Mouse (Mus musculus) ovary, postnatal 36 days (tissue): ENCODE results near the gene Gpatch3.

ENCODE experiments used
- DNase-seq: peaks from one replicate; pipeline ENCODE4 v3.0.0; 2022; ENCODE audit warnings: low spot score, mixed read lengths

Gpatch3 gene

GRCm38 (mm10) chr4:133619473-133620136, 45.1 kb downstream of the Gpatch3 start:
- no peak for DNase-seq

DNA sequence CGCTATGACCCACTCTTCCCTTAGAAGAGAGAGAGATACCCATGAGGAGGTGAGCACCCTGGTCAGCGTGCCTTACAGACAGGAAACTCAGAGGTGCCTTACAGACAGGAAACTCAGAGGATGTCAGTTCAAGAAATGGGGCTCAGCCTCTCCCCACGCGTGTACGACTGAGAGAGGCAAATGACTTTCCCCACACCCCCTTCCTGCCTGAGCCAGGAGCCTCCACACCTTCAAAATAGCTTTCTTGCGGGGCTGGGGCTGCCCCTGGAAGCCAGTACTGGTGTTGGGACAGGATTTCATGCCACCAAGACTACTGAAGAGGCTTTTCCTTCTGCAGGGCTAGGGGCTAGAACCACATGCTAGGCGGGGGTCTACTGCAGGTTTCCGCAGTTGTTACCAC, 46.1 kb downstream of the Gpatch3 start:
- DNase-seq: no peak

DNA sequence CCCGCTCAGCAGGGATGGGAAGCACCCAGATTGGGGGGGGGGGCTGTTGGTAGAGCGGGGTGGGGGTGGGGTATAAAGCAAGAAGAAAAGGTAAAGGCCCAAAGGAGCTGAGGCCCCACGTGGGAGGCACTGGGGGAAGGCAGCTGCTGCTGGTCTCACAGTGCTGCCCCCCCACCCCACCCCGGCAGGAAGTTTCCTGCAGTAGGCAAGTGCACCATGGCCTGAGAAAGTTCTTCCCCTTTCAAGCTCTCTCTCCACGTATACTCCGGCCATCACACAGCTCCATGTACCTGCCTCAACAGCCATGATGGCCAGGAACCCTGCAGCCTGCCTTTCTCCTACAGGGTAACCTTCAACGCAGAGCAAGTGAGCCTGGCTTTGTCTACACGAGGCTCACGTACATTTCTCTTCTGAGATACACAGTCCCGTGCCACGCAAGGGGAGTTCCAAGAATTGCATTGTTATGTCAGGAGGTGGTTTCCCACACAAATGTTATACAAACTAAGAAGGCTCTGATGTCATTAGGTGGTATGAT, 47.7 kb downstream of the Gpatch3 start:
- DNase-seq: no peak

- DNase-seq: no peak
Observed at GRCm38 (mm10) chr4:133624830-133625229, 50.3 kb downstream of the Gpatch3 start.

- DNase-seq: no peak
Observed at GRCm38 (mm10) chr4:133625621-133626071, 51.1 kb downstream of the Gpatch3 start.

DNA sequence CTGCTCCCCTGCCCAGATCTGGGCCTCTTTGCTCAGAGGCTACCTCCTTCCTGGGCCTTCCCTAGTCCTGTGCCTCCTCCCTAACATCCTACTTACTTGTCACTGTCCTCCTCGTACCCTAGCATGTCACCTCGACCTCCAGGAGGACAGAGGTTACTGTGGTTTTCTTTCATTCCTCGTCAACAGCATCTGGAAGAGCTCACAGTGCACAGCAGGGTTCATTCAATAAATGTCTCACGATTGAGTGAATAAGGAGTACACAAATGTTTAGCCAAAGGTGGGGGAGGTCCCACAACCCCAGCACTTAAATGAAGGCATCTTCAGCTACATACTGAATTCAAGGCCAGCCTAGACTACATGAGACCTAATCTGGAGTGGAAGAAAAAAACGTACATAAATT, 51.7 kb downstream of the Gpatch3 start:
- DNase-seq: no peak

DNA sequence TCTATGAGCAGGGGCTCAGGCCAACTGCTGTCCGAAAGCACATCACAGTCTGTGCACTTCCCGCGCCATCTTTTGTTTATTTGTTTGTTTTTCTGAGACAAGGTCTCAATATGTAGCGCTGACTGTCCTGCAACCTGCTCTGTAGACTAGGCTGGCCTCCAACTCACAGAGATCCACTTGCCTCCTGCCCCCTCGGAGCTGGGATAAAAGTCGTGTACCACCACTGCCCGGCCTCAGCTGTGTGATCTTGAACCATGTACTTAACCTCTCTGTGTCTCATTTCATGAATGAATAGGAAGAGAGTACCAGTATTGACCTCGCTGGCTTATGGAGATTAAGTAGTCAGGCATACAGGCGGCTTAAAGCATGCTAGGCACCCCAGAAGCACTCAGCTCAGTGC, 52.1 kb downstream of the Gpatch3 start:
- no peak for DNase-seq

DNA sequence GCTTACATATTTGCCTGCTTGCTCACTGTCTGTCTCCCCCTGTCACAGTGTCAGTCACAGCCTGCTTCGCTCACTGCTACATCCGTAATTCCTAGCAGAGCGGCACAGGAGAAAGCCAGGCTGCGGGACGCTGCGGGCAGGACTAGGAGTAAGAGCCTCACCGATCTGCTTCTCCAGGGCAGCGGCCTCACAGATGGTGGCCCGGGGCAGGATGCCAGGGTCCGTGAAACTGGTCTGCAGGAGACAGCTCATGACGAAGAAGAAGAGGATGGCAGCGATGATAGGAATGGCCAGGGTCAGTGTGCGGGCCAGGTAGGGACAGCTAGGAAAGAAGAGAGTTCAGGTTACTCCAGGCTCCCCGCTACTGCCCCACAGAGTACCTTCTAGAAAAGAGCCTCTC, 52.5 kb downstream of the Gpatch3 start:
- no peak for DNase-seq

DNA sequence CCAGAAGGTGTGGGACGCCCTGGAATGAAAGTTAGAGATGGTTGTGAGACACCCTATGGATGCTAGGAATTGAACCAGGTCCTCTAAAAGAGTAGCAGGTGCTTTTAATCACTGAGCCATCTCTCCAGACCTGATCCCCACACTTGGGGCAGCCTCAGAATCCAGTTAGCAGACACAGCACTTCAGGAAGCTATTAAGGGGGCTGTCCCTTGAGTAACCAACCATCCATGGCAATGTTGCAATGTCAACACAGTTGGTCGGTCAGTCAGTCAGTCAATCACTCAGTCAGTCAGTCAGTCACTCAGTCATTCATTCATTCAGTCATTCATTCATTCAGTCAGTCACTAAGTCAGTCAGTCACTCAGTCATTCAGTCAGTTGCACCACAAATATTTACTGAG, 54.0 kb downstream of the Gpatch3 start:
- DNase-seq: no peak

GRCm38 (mm10) chr4:133629191-133629590, 54.6 kb downstream of the Gpatch3 start:
- DNase-seq: no peak

DNA sequence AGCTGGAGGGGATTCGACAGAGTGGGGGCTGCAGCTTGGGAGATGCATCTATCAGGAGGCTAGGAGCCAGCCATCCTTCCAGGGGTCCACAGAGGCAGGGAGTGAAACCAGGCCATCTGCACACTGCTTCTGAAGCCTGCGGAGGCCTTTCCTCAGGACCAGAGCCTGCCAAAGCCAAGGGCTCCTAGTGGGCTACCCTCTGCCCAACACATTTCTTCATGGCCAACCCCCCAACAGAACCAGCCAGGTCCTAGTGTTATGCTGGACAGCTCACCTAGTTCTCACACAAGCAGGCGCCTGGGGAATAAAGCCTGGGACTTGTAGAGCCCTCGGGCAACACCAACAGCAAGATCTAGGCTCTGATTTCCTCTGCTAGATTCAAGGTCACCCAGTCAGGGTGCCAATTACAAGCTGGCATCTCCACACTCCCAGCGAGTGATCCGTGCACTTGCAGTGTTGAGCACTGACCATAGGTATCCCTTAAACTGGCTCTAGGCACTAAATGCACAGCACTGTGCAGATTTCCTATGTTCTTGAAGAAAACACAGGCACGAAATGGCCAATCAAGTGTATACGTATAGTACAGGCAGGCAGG, 55.9 kb downstream of the Gpatch3 start:
- no peak for DNase-seq

DNA sequence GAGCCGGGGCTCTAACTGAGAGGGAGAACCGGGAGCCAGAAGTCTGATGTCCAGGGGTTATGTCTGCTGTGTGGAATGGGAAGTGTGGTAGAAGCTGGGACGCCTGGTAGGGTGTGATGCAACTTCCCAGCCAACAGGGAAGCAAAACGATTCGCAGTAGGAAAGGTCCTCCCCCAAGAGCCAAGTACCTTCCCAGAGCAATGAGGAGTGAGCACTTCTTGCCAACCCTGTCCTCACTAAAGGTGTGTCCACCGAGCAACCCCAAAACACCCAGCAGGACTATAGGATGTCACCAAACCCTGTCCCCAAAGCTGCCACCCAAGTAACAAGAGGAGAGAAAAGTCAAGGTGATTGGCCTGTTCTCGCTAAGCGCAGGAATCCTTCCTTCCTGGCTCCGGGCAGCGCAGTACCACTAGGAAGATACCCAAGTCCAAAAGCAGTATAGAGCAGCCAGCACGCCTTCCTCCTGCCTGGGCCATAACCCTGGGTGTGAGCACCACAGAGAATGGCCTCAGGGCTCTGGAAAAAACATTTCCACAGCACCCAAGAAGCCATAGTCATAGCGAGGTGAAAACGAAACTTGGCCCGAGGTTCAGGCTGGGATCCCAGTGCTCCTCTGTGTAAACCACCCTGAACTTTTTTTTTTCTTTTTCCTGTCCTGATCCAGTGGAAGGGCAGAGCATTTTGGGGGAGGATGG, 56.7 kb downstream of the Gpatch3 start:
- no peak for DNase-seq

GRCm38 (mm10) chr4:133631769-133632411, 57.3 kb downstream of the Gpatch3 start:
- no peak for DNase-seq

- DNase-seq: no peak
Observed at GRCm38 (mm10) chr4:133632483-133633327, 58.2 kb downstream of the Gpatch3 start.

DNA sequence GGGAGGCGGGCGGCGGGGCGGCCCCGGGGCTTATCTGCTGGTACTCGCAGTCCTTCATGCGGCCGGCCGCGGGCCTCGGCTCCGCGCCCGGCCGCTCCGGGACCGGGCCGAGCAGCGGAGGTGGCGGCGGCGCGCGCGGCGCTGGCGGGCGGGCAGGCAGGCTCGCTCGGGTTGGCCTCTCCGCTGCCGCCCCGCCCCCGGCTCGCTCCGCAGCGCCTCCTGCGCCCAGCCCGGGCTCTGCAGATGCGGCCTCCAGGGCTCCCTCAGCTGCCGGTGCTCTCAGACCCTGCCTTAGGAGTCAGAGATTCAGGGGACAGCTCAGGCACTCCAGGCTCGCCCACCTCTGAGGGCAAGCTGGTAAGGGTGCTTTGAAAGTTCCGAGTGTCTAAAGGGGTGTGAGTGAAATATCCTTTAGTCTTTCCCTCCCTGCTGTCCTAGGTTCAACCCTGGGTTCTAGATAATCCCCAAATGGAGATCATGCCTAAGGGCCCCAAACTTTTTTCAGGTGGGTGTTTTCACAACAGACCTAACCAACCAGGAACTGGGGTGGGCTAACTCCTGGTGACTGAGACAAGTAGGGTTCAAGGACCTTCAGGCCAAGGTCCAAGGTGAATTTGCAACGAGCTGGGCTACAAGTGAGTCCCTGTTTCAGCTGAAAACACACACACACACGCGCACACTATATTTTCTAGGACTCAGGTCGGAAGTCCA, 58.9 kb downstream of the Gpatch3 start:
- peak; percentile 92 for DNase-seq
